Comparison of ENCODE assay signal across 8 mouse cellular contexts in genomic region chr2:32537360-32537905, GRCm38 (mm10). TPM values are rescaled to one million over a fixed set of nuclear protein-coding genes. Genes with fewer than 3 reads are reported as not detected.
A peak's percentile ranks its signal among the peaks of the same experiment; 100 is the strongest.
DNase-seq lines count a peak whose midpoint lies in the region; ATAC-seq and TF ChIP-seq lines count a peak whose summit lies in the region.

No protein-coding gene starts in this region.

- peak overlapping the region; percentile 86 for H3K9ac ChIP-seq in neural tube, embryonic 11.5 days (ENCODE audit: low read length)
- H3K9ac ChIP-seq in intestine, postnatal 0 days (ENCODE audit: low read depth, low read length), result peak overlapping the region; percentile 91
- peak overlapping the region; percentile 92 for H3K9ac ChIP-seq in lung, embryonic 16.5 days (ENCODE audit: low read length)
- H3K9ac ChIP-seq in stomach, embryonic 14.5 days (replicated peaks; ENCODE audit: low read depth, low read length), result peak overlapping the region; percentile 89

- no peak for TF ChIP-seq CTCF in intestine, postnatal 0 days (IDR thresholded peaks at IDR 0.05; ENCODE audit: low read depth)

- peak overlapping the region; percentile 84 for H3K4me2 ChIP-seq in neural tube, embryonic 11.5 days (ENCODE audit: low read depth)
- peak overlapping the region; percentile 88 for H3K4me2 ChIP-seq in intestine, postnatal 0 days (replicated peaks; ENCODE audit: low read depth)
- H3K4me2 ChIP-seq in lung, embryonic 16.5 days (ENCODE audit: low read depth, low read length), result peak overlapping the region; percentile 87
- H3K4me2 ChIP-seq in stomach, embryonic 14.5 days (replicated peaks; ENCODE audit: low read depth, low read length), result peak overlapping the region; percentile 78

- no peak overlapping the region for H3K27ac ChIP-seq in neural tube, embryonic 11.5 days (ENCODE audit: low read depth, low read length)
- peak overlapping the region; percentile 79 for H3K27ac ChIP-seq in forebrain, embryonic 10.5 days
- H3K27ac ChIP-seq in intestine, postnatal 0 days (ENCODE audit: low read depth, low read length), result peak overlapping the region; percentile 71
- peak overlapping the region; percentile 98 for H3K27ac ChIP-seq in lung, embryonic 16.5 days (ENCODE audit: low read length)
- H3K27ac ChIP-seq in stomach, embryonic 14.5 days (ENCODE audit: low read length), result peak overlapping the region; percentile 64; the same call in 1 of the 2 replicates

- DNase-seq in neural tube, embryonic 11.5 days (ENCODE audit: low spot score), result no peak
- DNase-seq in neural tube, embryonic 10.5 days (ENCODE audit: extremely low spot score, low spot score), result no peak
- peak; percentile 29 for DNase-seq in forebrain, embryonic 10.5 days (ENCODE audit: extremely low spot score, low spot score)
- no peak for DNase-seq in c-Kit-positive CD71-positive TER-119-positive erythroid progenitor cells, embryonic 14.5 days (ENCODE audit: low spot score)
- DNase-seq in thymus, postnatal 14 days, result no peak

- WGBS in neural tube, embryonic 11.5 days, result 19% methylated on average over 9 of the region's 9 CpGs
- WGBS in forebrain, embryonic 10.5 days, result 12% methylated on average over 9 of the region's 9 CpGs
- 11% methylated on average over 9 of the region's 9 CpGs for WGBS in intestine, postnatal 0 days
- WGBS in lung, embryonic 16.5 days, result 4% methylated on average over 9 of the region's 9 CpGs
- 13% methylated on average over 9 of the region's 9 CpGs for WGBS in stomach, embryonic 14.5 days

- no peaks in the 10 kb centered on the region for H3K36me3 ChIP-seq in neural tube, embryonic 11.5 days (ENCODE audit: control insufficient read depth, insufficient read depth, low read length)
- no peaks in the 10 kb centered on the region for H3K36me3 ChIP-seq in forebrain, embryonic 10.5 days (replicated peaks)
- no peaks in the 10 kb centered on the region for H3K36me3 ChIP-seq in intestine, postnatal 0 days (ENCODE audit: control insufficient read depth, insufficient read depth)
- H3K36me3 ChIP-seq in lung, embryonic 16.5 days (ENCODE audit: control insufficient read depth, insufficient read depth, low read length), result no peaks in the 10 kb centered on the region
- H3K36me3 ChIP-seq in stomach, embryonic 14.5 days (ENCODE audit: control insufficient read depth, insufficient read depth, low read length), result no peaks in the 10 kb centered on the region

- H3K27me3 ChIP-seq in neural tube, embryonic 11.5 days (ENCODE audit: control insufficient read depth, insufficient read depth, low read length), result no peaks in the 10 kb centered on the region
- H3K27me3 ChIP-seq in forebrain, embryonic 10.5 days (ENCODE audit: poor library complexity, severe bottlenecking), result no peaks in the 10 kb centered on the region
- no peaks in the 10 kb centered on the region for H3K27me3 ChIP-seq in intestine, postnatal 0 days (replicated peaks; ENCODE audit: control insufficient read depth, insufficient read depth, low read length)
- H3K27me3 ChIP-seq in lung, embryonic 16.5 days (ENCODE audit: control insufficient read depth, insufficient read depth, low read depth, low read length), result no peaks in the 10 kb centered on the region
- H3K27me3 ChIP-seq in stomach, embryonic 14.5 days (ENCODE audit: control insufficient read depth, insufficient read depth, low read length), result no peaks in the 10 kb centered on the region

- H3K4me3 ChIP-seq in neural tube, embryonic 11.5 days (ENCODE audit: low read depth, low read length), result peak overlapping the region; percentile 86
- H3K4me3 ChIP-seq in forebrain, embryonic 10.5 days, result peak overlapping the region; percentile 66
- H3K4me3 ChIP-seq in intestine, postnatal 0 days (ENCODE audit: low read depth, low read length), result peak overlapping the region; percentile 91
- peak overlapping the region; percentile 87 for H3K4me3 ChIP-seq in lung, embryonic 16.5 days (ENCODE audit: low read length)
- H3K4me3 ChIP-seq in stomach, embryonic 14.5 days (ENCODE audit: low read depth, low read length), result peak overlapping the region; percentile 84

- ATAC-seq in neural tube, embryonic 11.5 days (ENCODE audit: insufficient read depth, low FRiP score, low TSS enrichment), result no peak
- ATAC-seq in intestine, postnatal 0 days, result no peak
- no peak for ATAC-seq in lung, embryonic 16.5 days (ENCODE audit: low read depth)
- ATAC-seq in stomach, embryonic 14.5 days (ENCODE audit: insufficient number of reproducible peaks, insufficient read depth, low FRiP score, low read depth), result no peak

- H3K9me3 ChIP-seq in neural tube, embryonic 11.5 days (ENCODE audit: control insufficient read depth, low read length), result no peaks in the 10 kb centered on the region
- H3K9me3 ChIP-seq in forebrain, embryonic 10.5 days, result no peaks in the 10 kb centered on the region
- no peaks in the 10 kb centered on the region for H3K9me3 ChIP-seq in intestine, postnatal 0 days (ENCODE audit: control insufficient read depth)
- H3K9me3 ChIP-seq in lung, embryonic 16.5 days (ENCODE audit: control insufficient read depth, low read length), result no peaks in the 10 kb centered on the region
- H3K9me3 ChIP-seq in stomach, embryonic 14.5 days (ENCODE audit: control insufficient read depth, low read depth, low read length), result no peaks in the 10 kb centered on the region

- H3K4me1 ChIP-seq in neural tube, embryonic 11.5 days (ENCODE audit: control insufficient read depth, insufficient read depth, low read length), result peaks cover 50% of the 10 kb centered on the region
- H3K4me1 ChIP-seq in forebrain, embryonic 10.5 days, result peaks cover 80% of the 10 kb centered on the region
- peaks cover 17% of the 10 kb centered on the region; the same call in 1 of the 2 replicates for H3K4me1 ChIP-seq in intestine, postnatal 0 days (replicated peaks; ENCODE audit: control insufficient read depth, insufficient read depth, low read length)
- peaks cover 68% of the 10 kb centered on the region for H3K4me1 ChIP-seq in lung, embryonic 16.5 days (replicated peaks; ENCODE audit: control insufficient read depth, insufficient read depth, low read length)
- peaks cover 45% of the 10 kb centered on the region for H3K4me1 ChIP-seq in stomach, embryonic 14.5 days (ENCODE audit: control insufficient read depth, insufficient read depth, low read length)

RNA-seq across cellular contexts. Expression of gene Fam102a, which starts 2.3 kb away (rescaled TPM):
- 13.1 and 13.2 TPM in 2 replicates for polyA plus RNA-seq in neural tube, embryonic 11.5 days (2014; fragmentation: Nextera tagmentation; extraction: Ambion mirVana)
- 7.3 and 7.8 TPM in 2 replicates for polyA plus RNA-seq in forebrain, embryonic 10.5 days (2016; fragmentation: Nextera tagmentation; extraction: Ambion mirVana)
- polyA plus RNA-seq in intestine, postnatal 0 days (2015; fragmentation: Nextera tagmentation; extraction: Ambion mirVana), result 18.0 and 18.4 TPM in 2 replicates
- polyA plus RNA-seq in lung, embryonic 16.5 days (2015; fragmentation: Nextera tagmentation; extraction: Ambion mirVana), result 11.9 and 12.7 TPM in 2 replicates
- 10.6 and 14.0 TPM in 2 replicates for polyA plus RNA-seq in stomach, embryonic 14.5 days (2014; fragmentation: Nextera tagmentation; extraction: Ambion mirVana)

RNA-seq across cellular contexts. Expression of gene Dpm2, which starts 33.2 kb away (rescaled TPM):
- polyA plus RNA-seq in neural tube, embryonic 11.5 days (2014; fragmentation: Nextera tagmentation; extraction: Ambion mirVana), result 110 and 111 TPM in 2 replicates
- polyA plus RNA-seq in forebrain, embryonic 10.5 days (2016; fragmentation: Nextera tagmentation; extraction: Ambion mirVana), result 104 and 105 TPM in 2 replicates
- 120 and 124 TPM in 2 replicates for polyA plus RNA-seq in intestine, postnatal 0 days (2015; fragmentation: Nextera tagmentation; extraction: Ambion mirVana)
- polyA plus RNA-seq in lung, embryonic 16.5 days (2015; fragmentation: Nextera tagmentation; extraction: Ambion mirVana), result 106 and 109 TPM in 2 replicates
- polyA plus RNA-seq in stomach, embryonic 14.5 days (2014; fragmentation: Nextera tagmentation; extraction: Ambion mirVana), result 122 TPM in 2 replicates

RNA-seq across cellular contexts. Expression of gene Pip5kl1, which starts 37.2 kb away (rescaled TPM):
- 2.6 and 3.6 TPM in 2 replicates for polyA plus RNA-seq in neural tube, embryonic 11.5 days (2014; fragmentation: Nextera tagmentation; extraction: Ambion mirVana)
- polyA plus RNA-seq in forebrain, embryonic 10.5 days (2016; fragmentation: Nextera tagmentation; extraction: Ambion mirVana), result 1.8 TPM in 2 replicates
- not detected in 2 replicates for polyA plus RNA-seq in intestine, postnatal 0 days (2015; fragmentation: Nextera tagmentation; extraction: Ambion mirVana)
- 0.15 and 0.34 TPM in 2 replicates for polyA plus RNA-seq in lung, embryonic 16.5 days (2015; fragmentation: Nextera tagmentation; extraction: Ambion mirVana)
- polyA plus RNA-seq in stomach, embryonic 14.5 days (2014; fragmentation: Nextera tagmentation; extraction: Ambion mirVana), result 0.46 and 1.4 TPM in 2 replicates

RNA-seq across cellular contexts. Expression of gene 9430097D07Rik, which starts 38.1 kb away (rescaled TPM):
- polyA plus RNA-seq in neural tube, embryonic 11.5 days (2014; fragmentation: Nextera tagmentation; extraction: Ambion mirVana), result 0.25 and 0.58 TPM in 2 replicates
- polyA plus RNA-seq in forebrain, embryonic 10.5 days (2016; fragmentation: Nextera tagmentation; extraction: Ambion mirVana), result 0.19 and 0.30 TPM in 2 replicates
- polyA plus RNA-seq in intestine, postnatal 0 days (2015; fragmentation: Nextera tagmentation; extraction: Ambion mirVana), result 0.14 TPM in 1 of 2 replicates, not detected in the other
- polyA plus RNA-seq in lung, embryonic 16.5 days (2015; fragmentation: Nextera tagmentation; extraction: Ambion mirVana), result not detected in 2 replicates
- polyA plus RNA-seq in stomach, embryonic 14.5 days (2014; fragmentation: Nextera tagmentation; extraction: Ambion mirVana), result 0.22 TPM in 1 of 2 replicates, not detected in the other

RNA-seq across cellular contexts. Expression of gene St6galnac4, which starts 49.5 kb away (rescaled TPM):
- polyA plus RNA-seq in neural tube, embryonic 11.5 days (2014; fragmentation: Nextera tagmentation; extraction: Ambion mirVana), result 20.9 and 21.8 TPM in 2 replicates
- 15.7 and 17.6 TPM in 2 replicates for polyA plus RNA-seq in forebrain, embryonic 10.5 days (2016; fragmentation: Nextera tagmentation; extraction: Ambion mirVana)
- polyA plus RNA-seq in intestine, postnatal 0 days (2015; fragmentation: Nextera tagmentation; extraction: Ambion mirVana), result 5.7 and 6.6 TPM in 2 replicates
- 26.0 and 28.1 TPM in 2 replicates for polyA plus RNA-seq in lung, embryonic 16.5 days (2015; fragmentation: Nextera tagmentation; extraction: Ambion mirVana)
- polyA plus RNA-seq in stomach, embryonic 14.5 days (2014; fragmentation: Nextera tagmentation; extraction: Ambion mirVana), result 17.0 and 18.1 TPM in 2 replicates
